Mouse (Mus musculus) forebrain, embryonic 16.5 days (tissue): ENCODE results near the gene Cldn12. TPM values are rescaled to one million over a fixed set of nuclear protein-coding genes. Genes with fewer than 3 reads are reported as not detected.

ENCODE experiments used
- ATAC-seq: fragments of 200-750 bp; cut with Nextera tagmentation; 2 replicates; pipeline ENCODE4 v1.8.0; 2017; ENCODE audit warnings: mild to moderate bottlenecking, moderate library complexity
- H3K27ac ChIP-seq: fragments of 300-500 bp; sonication (generic); 2 replicates; pipeline ENCODE4 v1.5.1; 2014; ENCODE audit warnings: low read length, control low read depth
- H3K27me3 ChIP-seq: fragments of 300-500 bp; sonication (generic); replicated peaks from 2 replicates; pipeline ENCODE4 v1.6.1; 2014; ENCODE audit warnings: low read length; ENCODE audit not compliant: control insufficient read depth, insufficient read depth
- H3K36me3 ChIP-seq: fragments of 300-500 bp; sonication (generic); 2 replicates; pipeline ENCODE4 v1.6.1; 2014; ENCODE audit not compliant: control insufficient read depth, insufficient read depth
- H3K4me1 ChIP-seq: fragments of 300-500 bp; sonication (generic); replicated peaks from 2 replicates; pipeline ENCODE4 v1.6.1; 2014; ENCODE audit warnings: low read length; ENCODE audit not compliant: control insufficient read depth, insufficient read depth
- H3K4me2 ChIP-seq: fragments of 300-500 bp; sonication (generic); 2 replicates; pipeline ENCODE4 v1.6.1; 2014; ENCODE audit warnings: mild to moderate bottlenecking, low read length, control low read depth
- H3K4me3 ChIP-seq: fragments of 300-500 bp; sonication (generic); replicated peaks from 2 replicates; pipeline ENCODE4 v1.5.1; 2014; ENCODE audit warnings: mild to moderate bottlenecking, low read length, control low read depth
- H3K9ac ChIP-seq: fragments of 300-500 bp; sonication (generic); replicated peaks from 2 replicates; pipeline ENCODE4 v1.6.1; 2014; ENCODE audit warnings: low read depth, low read length, control low read depth
- H3K9me3 ChIP-seq: fragments of 300-500 bp; sonication (generic); 2 replicates; pipeline ENCODE4 v1.6.1; 2016; ENCODE audit warnings: low read length; ENCODE audit not compliant: control insufficient read depth
- WGBS: fragments of 180-500 bp; shearing (Covaris S2); extraction: QIAGEN DNeasy Blood & Tissue Kit; methylation state at CpG from one replicate; pipeline ENCODE4 v1.1.7; 2014; 5-methylcytosine and 5-hydroxymethylcytosine counted together
- polyA plus RNA-seq: library from polyadenylated mRNA; unstranded; fragments of >200 nt; fragmentation: Nextera tagmentation; extraction: Ambion mirVana; gene quantifications from 2 replicates; pipeline ENCODE4 v1.2.1, GENCODE M21; 2015

Cldn12 gene
- polyA plus RNA-seq, 1 experiment from 2014 or later, result 15.8 TPM

DNA sequence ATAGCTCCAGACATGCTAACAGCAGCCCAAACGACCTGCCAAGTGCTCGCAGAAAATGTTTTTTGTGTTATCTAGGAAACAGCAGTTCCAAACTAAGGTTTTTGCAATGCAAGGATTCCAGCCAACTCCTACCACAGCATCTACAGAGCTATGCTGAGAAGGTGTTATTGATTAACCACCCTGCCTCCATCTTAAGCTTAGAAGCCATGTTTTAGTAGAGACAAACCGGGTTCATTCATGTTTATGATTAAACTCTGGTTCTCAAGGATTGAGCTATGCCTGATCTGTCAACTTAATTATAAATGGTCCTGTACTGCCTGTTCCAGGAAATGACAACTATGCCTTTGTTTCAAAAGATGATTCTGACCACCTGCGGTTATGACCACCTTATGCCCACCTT lies 38.6 kb downstream of the Cldn12 start:
- no peak overlapping the region for H3K4me3 ChIP-seq
- 94% methylated on average over 4 of the region's 4 CpGs for WGBS
- H3K4me2 ChIP-seq, result no peak overlapping the region
- no peaks in the 10 kb centered on the region for H3K27me3 ChIP-seq
- ATAC-seq, result no peak
- H3K4me1 ChIP-seq, result no peaks in the 10 kb centered on the region
- H3K9me3 ChIP-seq, result no peaks in the 10 kb centered on the region
- no peaks in the 10 kb centered on the region for H3K36me3 ChIP-seq
- no peak overlapping the region for H3K9ac ChIP-seq
- H3K27ac ChIP-seq, result no peak overlapping the region

DNA sequence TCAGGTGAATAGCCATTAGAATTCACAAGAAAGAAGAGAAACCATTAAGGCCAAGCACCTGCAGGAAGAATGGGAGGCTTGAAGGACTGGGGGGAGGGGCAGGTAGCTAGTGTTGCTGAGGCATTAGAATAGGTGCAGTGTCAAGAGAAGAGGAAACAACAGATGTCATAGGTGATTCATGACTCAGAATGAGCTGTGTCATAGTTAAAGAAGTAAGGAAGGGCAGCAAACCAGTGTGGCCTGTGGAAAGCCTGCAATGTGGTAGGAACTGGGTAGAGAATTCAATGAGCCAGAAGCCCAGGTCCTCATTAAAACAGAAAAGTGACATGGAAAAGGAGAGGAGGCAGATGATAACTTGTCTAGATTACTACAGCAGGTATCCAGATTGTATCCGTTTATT lies 49.5 kb downstream of the Cldn12 start:
- Histone ChIP-seq H3K27ac (no peak overlapping the region), H3K4me1 (no peaks in the 10 kb centered on the region), H3K9me3 (no peaks in the 10 kb centered on the region), H3K36me3 (no peaks in the 10 kb centered on the region), H3K4me3 (no peak overlapping the region), H3K9ac (no peak overlapping the region), H3K4me2 (no peak overlapping the region), H3K27me3 (no peaks in the 10 kb centered on the region)
- ATAC-seq, result no peak
- WGBS, result 71% methylated on average over 1 of the region's 1 CpGs

Other genes starting within 250 kb of the Cldn12 start
- 30.6 and 30.8 TPM in 2 replicates for gene Cdk14, start 94.6 kb downstream of the Cldn12 start, polyA plus RNA-seq
- gene 1700015F17Rik, start 35.8 kb downstream of the Cldn12 start, polyA plus RNA-seq, result not detected in 2 replicates
- gene Gtpbp10, start 44.6 kb upstream of the Cldn12 start, polyA plus RNA-seq, result 26.7 and 27.6 TPM in 2 replicates
- gene Gm8773, start 58.8 kb upstream of the Cldn12 start, polyA plus RNA-seq, result 9.4 and 12.0 TPM in 2 replicates
- gene Cfap69, start 149.3 kb upstream of the Cldn12 start, polyA plus RNA-seq, result 6.5 and 11.1 TPM in 2 replicates
- 4.3 and 4.4 TPM in 2 replicates for gene Steap2, start 179.6 kb upstream of the Cldn12 start, polyA plus RNA-seq
- 1.8 and 2.1 TPM in 2 replicates for gene Steap1, start 234.4 kb upstream of the Cldn12 start, polyA plus RNA-seq